Mouse (Mus musculus) ES-Bruce4 (cell line): ENCODE results near the gene Cadm2.

ENCODE experiments used
- CTCF ChIP-seq: IDR thresholded peaks from one replicate; pipeline ENCODE4 v1.8.1; 2011; ENCODE audit warnings: low read depth, low read length
- EP300 ChIP-seq: IDR thresholded peaks from 2 replicates; pipeline ENCODE4 v1.6.1; 2011; ENCODE audit warnings: low read depth, low read length; ENCODE audit not compliant: insufficient read depth

DNA sequence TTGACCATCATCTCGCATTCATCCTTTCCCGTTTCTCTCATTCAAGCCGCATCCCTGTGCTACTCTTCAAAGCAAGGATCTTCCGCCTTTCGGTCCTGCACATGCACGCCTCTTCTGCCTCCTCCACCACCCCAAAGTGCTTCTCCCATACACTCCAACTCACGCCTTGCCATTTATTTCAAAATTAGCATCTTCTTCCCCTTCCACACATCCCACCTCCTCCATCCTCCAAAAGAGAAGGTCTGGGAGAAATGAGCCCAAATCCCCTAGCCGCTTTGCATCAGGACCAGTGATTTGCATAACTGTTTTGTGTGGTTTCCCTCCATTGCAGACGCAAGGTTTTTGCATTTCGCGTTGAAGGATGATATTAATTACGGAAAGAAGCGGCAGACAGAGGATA, 1.9 kb downstream of the Cadm2 start:
- TF ChIP-seq CTCF = no peak
- no peak for TF ChIP-seq EP300
